Mouse (Mus musculus): ENCODE data around the gene Btbd18. TPM values are rescaled to one million over a fixed set of nuclear protein-coding genes. Genes with fewer than 3 reads are reported as not detected.

The Btbd18 gene
- polyA plus RNA-seq, 1 experiment from 2014 or later = 0.77 TPM

- DNase-seq (ENCODE audit: low spot score) (no peak), ATAC-seq (replicated peaks; ENCODE audit: low FRiP score) (no peak)
- no peak overlapping the region for H3K4me2 ChIP-seq (ENCODE audit: low read depth, low read length, severe bottlenecking)
These were observed 21.3 kb upstream of the Btbd18 start for GRCm38 (mm10) chr2:84637452-84638165.

DNA sequence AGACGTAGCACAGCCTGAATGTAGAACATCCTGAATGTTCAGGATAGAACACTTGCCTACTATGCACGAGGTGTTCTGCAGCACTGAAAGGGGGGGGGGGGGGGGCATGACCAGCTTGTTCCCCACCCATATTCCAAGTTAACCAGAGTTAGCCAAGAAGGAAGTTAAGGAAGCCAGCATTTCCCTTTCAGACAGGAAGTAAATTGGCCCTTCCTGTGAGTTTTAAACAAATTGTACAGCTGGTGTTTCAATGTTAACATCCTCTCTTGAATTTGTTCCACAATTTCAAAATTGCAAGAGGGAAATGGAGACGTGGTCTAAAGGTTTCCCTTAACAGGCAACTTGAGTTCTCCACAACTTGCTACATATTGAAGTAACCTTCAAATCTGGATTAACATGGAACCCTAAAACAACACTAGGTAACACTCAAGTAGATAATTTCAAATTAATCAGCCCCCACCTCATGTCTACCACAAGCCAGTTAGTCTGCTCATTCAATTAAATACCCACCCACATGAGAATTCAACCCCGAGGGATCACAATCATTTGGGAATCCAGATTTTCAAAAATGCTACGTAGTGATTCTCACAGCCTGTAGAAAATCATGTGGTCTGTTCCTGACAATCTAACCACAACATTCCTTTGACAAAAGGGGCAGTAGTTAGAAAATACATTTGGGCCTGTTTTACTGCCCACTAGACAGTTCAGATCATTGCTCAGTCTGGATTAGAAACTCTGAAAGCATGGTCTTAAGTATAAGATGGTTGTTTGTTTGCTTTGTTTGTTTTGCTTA is 20.3 kb upstream of the Btbd18 start:
- H3K4me2 ChIP-seq (ENCODE audit: low read depth, low read length, severe bottlenecking) = no peak overlapping the region
- H3K4me3 ChIP-seq (ENCODE audit: low read depth, low read length) = no peak overlapping the region
- 72% methylated on average over 5 of the region's 5 CpGs for WGBS
- H3K4me1 ChIP-seq (replicated peaks; ENCODE audit: control insufficient read depth, insufficient read depth, low read length) = peaks cover 24% of the 10 kb centered on the region
- no peaks in the 10 kb centered on the region for H3K9me3 ChIP-seq (ENCODE audit: control insufficient read depth, low read length)
- DNase-seq (ENCODE audit: low spot score) = no peak
- no peaks in the 10 kb centered on the region for H3K27me3 ChIP-seq (ENCODE audit: control insufficient read depth, insufficient read depth, low read length)
- ATAC-seq (replicated peaks; ENCODE audit: low FRiP score) = no peak
- H3K27ac ChIP-seq (ENCODE audit: low read depth, low read length) = no peak overlapping the region; the same call in 1 of the 2 replicates
- H3K9ac ChIP-seq (ENCODE audit: low read length) = no peak overlapping the region
- no peaks in the 10 kb centered on the region for H3K36me3 ChIP-seq (ENCODE audit: control insufficient read depth, insufficient read depth, low read length)

More at GRCm38 (mm10) chr2:84637452-84638165, 21.3 kb upstream of the Btbd18 start:
- Histone ChIP-seq H3K27ac (ENCODE audit: low read depth, low read length) (0 out of 2 replicates have a peak overlapping the region, but pooled peaks have one; percentile 12), H3K4me3 (ENCODE audit: low read depth, low read length) (no peak overlapping the region), H3K27me3 (ENCODE audit: control insufficient read depth, insufficient read depth, low read length) (no peaks in the 10 kb centered on the region), H3K9me3 (ENCODE audit: control insufficient read depth, low read length) (no peaks in the 10 kb centered on the region), H3K36me3 (ENCODE audit: control insufficient read depth, insufficient read depth, low read length) (no peaks in the 10 kb centered on the region), H3K9ac (ENCODE audit: low read length) (no peak overlapping the region), H3K4me1 (replicated peaks; ENCODE audit: control insufficient read depth, insufficient read depth, low read length) (peaks cover 24% of the 10 kb centered on the region)
- WGBS = 48% methylated on average over 7 of the region's 7 CpGs

DNA sequence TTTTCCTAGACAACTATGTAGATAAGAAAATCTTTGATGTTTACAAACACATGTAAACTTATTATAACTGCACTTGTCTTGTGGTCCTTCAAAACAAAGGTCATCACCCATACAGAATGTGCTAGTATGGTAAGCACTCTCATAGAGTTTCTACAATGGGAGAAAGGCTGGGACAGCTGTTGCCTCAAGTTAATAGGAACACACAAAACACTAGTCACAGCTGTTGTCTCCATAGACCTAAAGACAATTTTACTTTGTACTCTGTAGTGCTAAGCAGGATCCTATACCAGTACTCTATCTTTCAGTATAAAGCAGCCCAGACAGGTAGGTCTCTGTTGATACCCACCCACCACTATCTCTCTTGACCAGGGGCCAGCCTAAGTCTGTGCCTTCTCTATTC is 18.0 kb upstream of the Btbd18 start:
- ATAC-seq (replicated peaks; ENCODE audit: low FRiP score) = no peak
- Histone ChIP-seq H3K9me3 (ENCODE audit: control insufficient read depth, low read length) (no peaks in the 10 kb centered on the region), H3K9ac (ENCODE audit: low read length) (no peak overlapping the region), H3K27me3 (ENCODE audit: control insufficient read depth, insufficient read depth, low read length) (no peaks in the 10 kb centered on the region), H3K4me3 (ENCODE audit: low read depth, low read length) (no peak overlapping the region), H3K4me1 (replicated peaks; ENCODE audit: control insufficient read depth, insufficient read depth, low read length) (peaks cover 18% of the 10 kb centered on the region), H3K36me3 (ENCODE audit: control insufficient read depth, insufficient read depth, low read length) (no peaks in the 10 kb centered on the region), H3K27ac (ENCODE audit: low read depth, low read length) (no peak overlapping the region), H3K4me2 (ENCODE audit: low read depth, low read length, severe bottlenecking) (no peak overlapping the region)
- DNase-seq (ENCODE audit: low spot score) = no peak

DNA sequence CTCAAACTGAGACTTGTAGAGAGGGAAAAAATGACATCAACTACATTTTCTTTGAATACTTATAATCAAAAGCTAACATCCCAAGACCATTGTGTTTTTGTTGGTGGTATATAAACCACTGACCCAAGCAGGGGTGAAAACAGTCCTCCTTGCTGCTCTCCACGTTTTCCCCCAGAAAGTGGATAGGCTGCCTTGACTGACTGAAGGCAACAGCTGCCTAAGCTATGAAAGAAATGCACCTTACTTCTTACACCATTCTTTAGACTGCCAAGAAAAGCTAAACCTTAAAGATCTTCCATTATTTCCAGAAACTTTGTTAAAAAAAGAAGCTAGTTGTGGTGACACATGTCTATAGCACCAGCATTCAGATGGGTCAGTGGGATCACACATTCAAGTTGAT is 12.7 kb upstream of the Btbd18 start:
- H3K9me3 ChIP-seq (ENCODE audit: control insufficient read depth, low read length) = no peaks in the 10 kb centered on the region
- H3K4me2 ChIP-seq (ENCODE audit: low read depth, low read length, severe bottlenecking) = no peak overlapping the region
- no peak for DNase-seq (ENCODE audit: low spot score)
- H3K4me3 ChIP-seq (ENCODE audit: low read depth, low read length) = no peak overlapping the region
- no peak for ATAC-seq (replicated peaks; ENCODE audit: low FRiP score)
- no peaks in the 10 kb centered on the region for H3K27me3 ChIP-seq (ENCODE audit: control insufficient read depth, insufficient read depth, low read length)
- H3K9ac ChIP-seq (ENCODE audit: low read length) = no peak overlapping the region
- H3K36me3 ChIP-seq (ENCODE audit: control insufficient read depth, insufficient read depth, low read length) = no peaks in the 10 kb centered on the region
- WGBS = 87% methylated on average over 1 of the region's 1 CpGs
- H3K27ac ChIP-seq (ENCODE audit: low read depth, low read length) = no peak overlapping the region
- H3K4me1 ChIP-seq (replicated peaks; ENCODE audit: control insufficient read depth, insufficient read depth, low read length) = no peaks in the 10 kb centered on the region

DNA sequence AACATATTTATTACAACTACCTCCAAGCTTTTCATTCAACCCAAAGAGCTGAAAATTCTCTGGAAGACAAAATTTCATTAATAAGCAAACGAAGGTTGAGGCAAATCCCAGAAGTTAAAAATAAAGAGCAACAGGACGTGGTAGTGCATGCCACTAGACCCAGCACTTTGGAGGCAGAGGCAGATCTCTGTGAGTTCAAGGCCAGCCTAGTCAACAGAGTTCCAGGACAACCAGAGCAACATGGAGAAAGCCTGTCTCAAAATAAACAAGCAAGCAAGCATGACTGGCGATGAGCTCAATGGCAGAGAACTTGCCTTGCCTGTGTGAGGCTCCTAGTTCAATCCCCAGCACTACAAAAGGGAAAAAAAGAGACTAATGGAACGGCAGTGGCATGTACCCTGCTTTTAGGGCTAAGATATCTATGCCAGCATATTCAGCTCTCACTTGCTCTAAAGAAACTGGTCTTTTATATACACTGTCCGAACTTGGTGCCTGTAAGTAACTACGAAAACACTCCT is 11.8 kb upstream of the Btbd18 start:
- no peak for DNase-seq (ENCODE audit: low spot score)
- H3K4me1 ChIP-seq (replicated peaks; ENCODE audit: control insufficient read depth, insufficient read depth, low read length) = no peaks in the 10 kb centered on the region
- no peaks in the 10 kb centered on the region for H3K9me3 ChIP-seq (ENCODE audit: control insufficient read depth, low read length)
- no peak overlapping the region for H3K27ac ChIP-seq (ENCODE audit: low read depth, low read length)
- H3K4me2 ChIP-seq (ENCODE audit: low read depth, low read length, severe bottlenecking) = no peak overlapping the region
- no peaks in the 10 kb centered on the region for H3K36me3 ChIP-seq (ENCODE audit: control insufficient read depth, insufficient read depth, low read length)
- no peaks in the 10 kb centered on the region for H3K27me3 ChIP-seq (ENCODE audit: control insufficient read depth, insufficient read depth, low read length)
- H3K4me3 ChIP-seq (ENCODE audit: low read depth, low read length) = no peak overlapping the region
- no peak for ATAC-seq (replicated peaks; ENCODE audit: low FRiP score)
- 93% methylated on average over 6 of the region's 6 CpGs for WGBS
- H3K9ac ChIP-seq (ENCODE audit: low read length) = no peak overlapping the region

DNA sequence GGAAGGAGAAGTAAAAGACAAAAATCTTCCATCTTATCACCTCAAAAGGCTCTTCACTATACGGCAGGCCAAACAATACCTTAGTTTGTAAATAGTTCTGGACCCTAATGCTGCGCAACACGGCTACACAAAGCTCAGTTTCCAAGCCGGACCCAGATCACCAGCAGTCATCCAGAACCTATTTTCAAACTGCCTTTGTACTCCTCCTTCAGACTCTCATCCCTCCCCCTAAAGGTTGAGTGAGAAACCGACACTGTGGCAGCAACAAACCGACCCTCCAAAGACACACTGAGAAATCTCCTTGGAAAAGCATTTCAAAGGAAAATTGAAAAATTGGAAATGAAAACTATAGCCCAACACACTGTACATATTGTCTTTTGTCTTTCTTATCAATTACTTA is 10.5 kb upstream of the Btbd18 start:
- Histone ChIP-seq H3K9me3 (ENCODE audit: control insufficient read depth, low read length) (no peaks in the 10 kb centered on the region), H3K9ac (ENCODE audit: low read length) (peak overlapping the region; percentile 44; the same call in 1 of the 2 replicates), H3K36me3 (ENCODE audit: control insufficient read depth, insufficient read depth, low read length) (no peaks in the 10 kb centered on the region), H3K4me3 (ENCODE audit: low read depth, low read length) (peak overlapping the region; percentile 20), H3K27me3 (ENCODE audit: control insufficient read depth, insufficient read depth, low read length) (no peaks in the 10 kb centered on the region), H3K4me1 (replicated peaks; ENCODE audit: control insufficient read depth, insufficient read depth, low read length) (no peaks in the 10 kb centered on the region), H3K27ac (ENCODE audit: low read depth, low read length) (no peak overlapping the region), H3K4me2 (ENCODE audit: low read depth, low read length, severe bottlenecking) (peak overlapping the region; percentile 41)
- no peak for ATAC-seq (replicated peaks; ENCODE audit: low FRiP score)
- 53% methylated on average over 6 of the region's 6 CpGs for WGBS
- DNase-seq (ENCODE audit: low spot score) = no peak

DNA sequence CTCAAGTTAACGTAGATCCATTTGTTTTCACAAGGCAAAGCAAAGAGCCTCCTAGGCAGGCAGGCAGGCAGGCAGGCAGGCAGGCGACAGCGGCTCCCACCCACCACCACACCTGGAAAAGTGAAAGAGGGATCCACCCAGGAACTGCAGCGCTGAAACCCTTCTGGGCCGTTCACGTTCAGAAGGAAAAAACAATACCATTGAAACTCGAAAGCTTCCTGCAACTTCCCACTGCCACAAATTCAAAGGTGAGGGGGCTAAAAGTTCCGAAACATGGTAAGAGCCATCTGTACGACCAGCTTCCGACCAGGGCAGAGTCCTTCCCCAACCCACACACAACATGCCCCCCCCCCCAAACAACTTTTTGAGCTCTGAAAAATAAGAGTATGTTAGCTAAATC is 9.2 kb upstream of the Btbd18 start:
- H3K27ac ChIP-seq (ENCODE audit: low read depth, low read length) = no peak overlapping the region
- no peaks in the 10 kb centered on the region for H3K27me3 ChIP-seq (ENCODE audit: control insufficient read depth, insufficient read depth, low read length)
- no peaks in the 10 kb centered on the region for H3K4me1 ChIP-seq (replicated peaks; ENCODE audit: control insufficient read depth, insufficient read depth, low read length)
- H3K36me3 ChIP-seq (ENCODE audit: control insufficient read depth, insufficient read depth, low read length) = no peaks in the 10 kb centered on the region
- peak overlapping the region; percentile 83 for H3K9ac ChIP-seq (ENCODE audit: low read length)
- no peaks in the 10 kb centered on the region for H3K9me3 ChIP-seq (ENCODE audit: control insufficient read depth, low read length)
- 0% methylated on average over 10 of the region's 10 CpGs for WGBS
- ATAC-seq (replicated peaks; ENCODE audit: low FRiP score) (no peak), DNase-seq (ENCODE audit: low spot score) (no peak)
- H3K4me3 ChIP-seq (ENCODE audit: low read depth, low read length) = peak overlapping the region; percentile 65
- peak overlapping the region; percentile 73 for H3K4me2 ChIP-seq (ENCODE audit: low read depth, low read length, severe bottlenecking)

DNA sequence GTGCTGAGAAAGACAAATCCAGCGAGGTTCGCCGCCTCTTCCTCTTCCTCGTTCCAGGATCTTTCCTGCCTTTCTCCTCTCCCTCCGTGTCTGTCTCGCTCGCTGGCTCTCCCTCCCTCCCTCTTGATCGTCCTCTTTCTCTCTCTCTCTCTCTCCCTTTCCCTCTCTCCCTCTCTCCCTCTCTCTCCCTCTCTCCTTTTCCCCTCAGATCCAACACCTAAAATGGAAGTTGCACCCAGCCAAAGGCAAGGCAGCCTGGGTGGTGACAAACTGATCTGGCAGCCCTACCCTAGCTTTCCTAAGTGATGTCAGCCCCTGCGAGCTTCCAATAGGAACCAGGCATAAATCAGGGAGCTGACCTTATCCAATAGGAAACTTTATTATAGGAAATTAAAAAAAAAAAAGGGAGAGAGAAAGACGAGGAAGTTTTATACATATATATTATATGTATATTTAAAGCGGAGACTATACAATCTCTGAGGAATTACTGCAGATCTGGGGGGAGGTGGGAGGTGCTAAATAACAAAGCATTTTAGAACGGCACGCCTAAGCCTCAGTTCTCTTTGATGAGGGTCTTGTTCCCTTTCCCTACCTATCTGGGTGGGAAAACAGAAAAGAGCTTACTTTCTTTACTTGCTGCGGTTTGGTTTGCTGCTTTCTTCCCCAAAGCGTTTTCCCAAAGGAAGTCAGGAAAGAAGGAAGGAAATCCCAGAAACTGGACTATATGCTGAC is 8.2 kb upstream of the Btbd18 start, which contains the start of gene Ctnnd1:
Ctnnd1 (minus strand) TSS at position 302 of the 732 bp plus-strand sequence.
- H3K27ac ChIP-seq (ENCODE audit: low read depth, low read length) = peak within 1 kb of the TSS; percentile 72
- H3K36me3 ChIP-seq (ENCODE audit: control insufficient read depth, insufficient read depth, low read length) = no peaks in the 10 kb centered on the region
- H3K4me1 ChIP-seq (replicated peaks; ENCODE audit: control insufficient read depth, insufficient read depth, low read length) = no peaks in the 10 kb centered on the region
- no peaks in the 10 kb centered on the region for H3K27me3 ChIP-seq (ENCODE audit: control insufficient read depth, insufficient read depth, low read length)
- H3K9me3 ChIP-seq (ENCODE audit: control insufficient read depth, low read length) = no peaks in the 10 kb centered on the region
- peak; percentile 97 for ATAC-seq (replicated peaks; ENCODE audit: low FRiP score)
- peak within 1 kb of the TSS; percentile 65 for H3K4me3 ChIP-seq (ENCODE audit: low read depth, low read length)
- DNase-seq (ENCODE audit: low spot score) = peak; percentile 82
- peak within 1 kb of the TSS; percentile 83 for H3K9ac ChIP-seq (ENCODE audit: low read length)
- peak within 1 kb of the TSS; percentile 73 for H3K4me2 ChIP-seq (ENCODE audit: low read depth, low read length, severe bottlenecking)
- under 1% methylated on average over 15 of the region's 15 CpGs for WGBS

Data from forebrain, embryonic 11.5 days (tissue).